Mouse (Mus musculus) limb, embryonic 15.5 days (tissue): ENCODE measurements around the gene Ccdc142. TPM values are rescaled to one million over a fixed set of nuclear protein-coding genes. Genes with fewer than 3 reads are reported as not detected.
A peak's percentile ranks its signal among the peaks of the same experiment; 100 is the strongest.

Source experiments
- ATAC-seq: fragments of 200-750 bp; cut with Nextera tagmentation; 2 replicates; pipeline ENCODE4 v1.8.0; 2017; ENCODE audit warnings: low read depth, moderate TSS enrichment; ENCODE audit not compliant: insufficient number of reproducible peaks, low FRiP score, low TSS enrichment
- H3K27ac ChIP-seq: fragments of 300-500 bp; sonication (generic); 2 replicates; pipeline ENCODE4 v1.5.1; 2015; ENCODE audit warnings: moderate library complexity, mild to moderate bottlenecking, inconsistent platforms
- H3K27me3 ChIP-seq: fragments of 300-500 bp; sonication (generic); 2 replicates; pipeline ENCODE4 v1.6.1; 2015; ENCODE audit warnings: inconsistent platforms
- H3K36me3 ChIP-seq: fragments of 300-500 bp; sonication (generic); 2 replicates; pipeline ENCODE4 v1.6.1; 2015; ENCODE audit warnings: inconsistent platforms
- H3K4me1 ChIP-seq: fragments of 300-500 bp; sonication (generic); 2 replicates; pipeline ENCODE4 v1.6.1; 2015; ENCODE audit warnings: inconsistent platforms
- H3K4me2 ChIP-seq: fragments of 300-500 bp; sonication (generic); 2 replicates; pipeline ENCODE4 v1.6.1; 2015; ENCODE audit warnings: mild to moderate bottlenecking, inconsistent platforms
- H3K4me3 ChIP-seq: fragments of 300-500 bp; sonication (generic); 2 replicates; pipeline ENCODE4 v1.5.1; 2015; ENCODE audit warnings: mild to moderate bottlenecking, inconsistent platforms
- H3K9ac ChIP-seq: fragments of 300-500 bp; sonication (generic); 2 replicates; pipeline ENCODE4 v1.6.1; 2015; ENCODE audit warnings: inconsistent platforms
- H3K9me3 ChIP-seq: fragments of 300-500 bp; sonication (generic); 2 replicates; pipeline ENCODE4 v1.6.1; 2016; ENCODE audit warnings: inconsistent platforms
- WGBS: fragments of 180-500 bp; shearing (Covaris S2); methylation state at CpG from one replicate; pipeline ENCODE4 v1.1.7; 2015; 5-methylcytosine and 5-hydroxymethylcytosine counted together
- polyA plus RNA-seq: library from polyadenylated mRNA; unstranded; fragments of >200 nt; fragmentation: Nextera tagmentation; extraction: Ambion mirVana; gene quantifications from 2 replicates; pipeline ENCODE4 v1.2.1, GENCODE M21; 2015

Ccdc142 gene
- polyA plus RNA-seq, 1 experiment from 2014 or later = 2.0 TPM

GRCm38 (mm10) chr6:83111510-83112136, 10.2 kb downstream of the Ccdc142 start:
- Histone ChIP-seq H3K4me1 (peaks cover 35% of the 10 kb centered on the region), H3K4me3 (no peak overlapping the region), H3K27me3 (no peaks in the 10 kb centered on the region), H3K36me3 (peaks cover 10% of the 10 kb centered on the region; the same call in 1 of the 2 replicates), H3K9ac (no peak overlapping the region), H3K9me3 (no peaks in the 10 kb centered on the region), H3K4me2 (no peak overlapping the region), H3K27ac (no peak overlapping the region)
- 91% methylated on average over 4 of the region's 4 CpGs for WGBS
- no peak for ATAC-seq

GRCm38 (mm10) chr6:83115011-83115671, 13.7 kb downstream of the Ccdc142 start, which contains the start of gene Mogs:
Mogs (plus strand) TSS chr6:83115496.
- no peaks in the 10 kb centered on the region for H3K27me3 ChIP-seq
- peak within 1 kb of the TSS; percentile 96 for H3K4me3 ChIP-seq
- peaks cover 37% of the 10 kb centered on the region for H3K4me1 ChIP-seq
- no peaks in the 10 kb centered on the region for H3K9me3 ChIP-seq
- H3K9ac ChIP-seq = peak within 1 kb of the TSS; percentile 91
- H3K4me2 ChIP-seq = peak within 1 kb of the TSS; percentile 70
- peak; percentile 86 for ATAC-seq
- peaks cover 37% of the 10 kb centered on the region for H3K36me3 ChIP-seq
- H3K27ac ChIP-seq = peak within 1 kb of the TSS; percentile 89
- WGBS = 1% methylated on average over 58 of the region's 58 CpGs

- H3K4me3 ChIP-seq = peak overlapping the region; percentile 96
- 1% methylated on average over 47 of the region's 48 CpGs for WGBS
- no peaks in the 10 kb centered on the region for H3K27me3 ChIP-seq
- H3K4me2 ChIP-seq = peak overlapping the region; percentile 70
- peak; percentile 70 for ATAC-seq
- H3K9me3 ChIP-seq = no peaks in the 10 kb centered on the region
- peak overlapping the region; percentile 89 for H3K27ac ChIP-seq
- H3K4me1 ChIP-seq = peaks cover 42% of the 10 kb centered on the region
- peak overlapping the region; percentile 91 for H3K9ac ChIP-seq
- H3K36me3 ChIP-seq = peaks cover 36% of the 10 kb centered on the region
Observed at GRCm38 (mm10) chr6:83115682-83116372, 14.4 kb downstream of the Ccdc142 start.

DNA sequence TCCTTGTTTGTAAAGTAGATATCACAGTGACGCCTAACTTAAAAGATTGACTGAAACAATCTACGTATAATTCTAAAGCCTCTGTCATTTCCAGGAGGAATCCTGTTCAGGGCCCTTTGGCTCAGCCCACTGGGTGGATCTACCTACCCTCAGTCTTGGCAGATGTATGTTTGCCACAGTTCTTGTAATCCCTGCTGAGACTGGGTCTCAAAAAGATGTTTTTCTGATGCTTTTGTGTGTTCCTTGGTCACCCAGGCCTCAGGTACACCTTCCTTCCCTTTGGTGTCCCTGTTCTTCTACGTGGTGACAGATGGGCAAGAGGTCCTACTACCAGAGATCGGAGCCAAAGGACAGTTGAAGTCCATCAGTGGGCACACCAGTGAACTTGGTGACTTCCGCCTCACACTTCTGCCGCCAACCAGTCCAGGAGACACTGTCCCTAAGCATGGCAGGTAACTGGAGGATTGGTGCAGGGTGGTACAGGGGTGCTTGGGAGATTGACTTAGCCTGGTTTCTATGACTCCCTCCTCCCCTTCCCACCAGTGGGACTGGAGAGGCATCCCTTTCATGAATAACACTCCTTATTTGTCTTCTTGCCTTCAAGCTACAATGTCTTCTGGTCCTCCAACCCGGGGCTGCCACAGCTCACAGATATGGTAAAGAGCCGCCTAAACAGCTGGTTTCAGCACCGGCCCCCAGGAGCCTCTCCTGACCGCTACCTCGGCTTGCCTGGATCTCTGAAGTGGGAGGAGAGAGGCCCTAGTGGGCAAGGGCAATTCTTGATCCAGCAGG, 15.2 kb downstream of the Ccdc142 start:
- peaks cover 43% of the 10 kb centered on the region for H3K4me1 ChIP-seq
- H3K27ac ChIP-seq = 0 out of 2 replicates have a peak overlapping the region, but pooled peaks have one; percentile 89
- H3K4me3 ChIP-seq = peak overlapping the region; percentile 96
- peak overlapping the region; percentile 70 for H3K4me2 ChIP-seq
- no peak for ATAC-seq
- H3K9ac ChIP-seq = peak overlapping the region; percentile 91
- WGBS = 74% methylated on average over 11 of the region's 11 CpGs
- no peaks in the 10 kb centered on the region for H3K27me3 ChIP-seq
- H3K9me3 ChIP-seq = no peaks in the 10 kb centered on the region
- peaks cover 30% of the 10 kb centered on the region for H3K36me3 ChIP-seq

DNA sequence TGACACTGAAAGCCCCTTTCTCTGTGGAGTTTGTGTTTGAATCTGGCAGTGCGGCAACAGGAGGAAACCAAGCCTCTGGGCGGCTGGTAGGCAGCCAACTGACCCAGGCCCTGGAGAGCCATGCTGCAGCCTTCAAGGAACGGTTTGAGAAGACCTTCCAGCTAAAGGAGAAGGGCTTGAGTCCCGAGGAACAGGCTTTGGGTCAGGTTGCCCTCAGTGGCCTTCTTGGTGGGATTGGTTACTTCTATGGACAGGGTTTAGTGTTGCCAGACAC, 15.7 kb downstream of the Ccdc142 start:
- 79% methylated on average over 4 of the region's 4 CpGs for WGBS
- Histone ChIP-seq H3K4me1 (peaks cover 48% of the 10 kb centered on the region), H3K36me3 (peaks cover 30% of the 10 kb centered on the region), H3K4me3 (peak overlapping the region; percentile 96; the same call in 1 of the 2 replicates), H3K9ac (no peak overlapping the region), H3K27ac (no peak overlapping the region), H3K27me3 (no peaks in the 10 kb centered on the region), H3K4me2 (peak overlapping the region; percentile 70; the same call in 1 of the 2 replicates), H3K9me3 (no peaks in the 10 kb centered on the region)
- ATAC-seq = no peak

GRCm38 (mm10) chr6:83117616-83118015, 16.2 kb downstream of the Ccdc142 start:
- no peak overlapping the region for H3K9ac ChIP-seq
- peaks cover 53% of the 10 kb centered on the region for H3K4me1 ChIP-seq

DNA sequence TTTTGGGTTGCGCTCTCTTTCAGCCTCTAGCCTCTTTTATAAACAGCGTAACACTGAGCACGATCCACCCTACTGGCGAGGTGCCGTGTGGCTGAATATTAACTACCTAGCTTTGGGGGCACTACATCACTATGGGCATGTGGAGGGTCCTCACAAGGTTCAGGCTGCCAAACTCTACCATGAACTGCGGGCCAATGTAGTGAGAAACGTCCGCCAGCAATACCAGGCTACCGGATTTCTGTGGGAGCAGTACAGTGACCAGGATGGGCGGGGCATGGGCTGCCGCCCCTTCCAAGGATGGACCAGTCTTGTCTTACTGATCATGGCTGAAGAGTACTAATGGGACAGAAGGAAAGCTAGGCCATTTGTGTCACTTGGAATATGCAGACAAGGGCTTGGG, 17.0 kb downstream of the Ccdc142 start:
- H3K4me1 ChIP-seq = peaks cover 59% of the 10 kb centered on the region

More at GRCm38 (mm10) chr6:83117616-83118015, 16.2 kb downstream of the Ccdc142 start:
- H3K4me3 ChIP-seq = no peak overlapping the region
- no peaks in the 10 kb centered on the region for H3K9me3 ChIP-seq
- no peaks in the 10 kb centered on the region for H3K27me3 ChIP-seq
- H3K27ac ChIP-seq = no peak overlapping the region
- ATAC-seq = no peak
- H3K36me3 ChIP-seq = peaks cover 30% of the 10 kb centered on the region
- H3K4me2 ChIP-seq = no peak overlapping the region
- WGBS = 86% methylated on average over 13 of the region's 13 CpGs

GRCm38 (mm10) chr6:83118825-83119733, 17.7 kb downstream of the Ccdc142 start:
- 81% methylated on average over 14 of the region's 14 CpGs for WGBS
- Histone ChIP-seq H3K9me3 (no peaks in the 10 kb centered on the region), H3K27ac (no peak overlapping the region), H3K9ac (no peak overlapping the region), H3K4me1 (peaks cover 65% of the 10 kb centered on the region), H3K4me2 (no peak overlapping the region), H3K36me3 (peaks cover 30% of the 10 kb centered on the region), H3K4me3 (no peak overlapping the region), H3K27me3 (no peaks in the 10 kb centered on the region)
- ATAC-seq = no peak

More for the DNA sequence above, 17.0 kb downstream of the Ccdc142 start:
- 85% methylated on average over 11 of the region's 11 CpGs for WGBS
- Histone ChIP-seq H3K9me3 (no peaks in the 10 kb centered on the region), H3K36me3 (peaks cover 30% of the 10 kb centered on the region), H3K4me2 (no peak overlapping the region), H3K9ac (no peak overlapping the region), H3K27me3 (no peaks in the 10 kb centered on the region), H3K4me3 (no peak overlapping the region), H3K27ac (no peak overlapping the region)
- no peak for ATAC-seq

- ATAC-seq = no peak
- Histone ChIP-seq H3K27me3 (no peaks in the 10 kb centered on the region), H3K9me3 (no peaks in the 10 kb centered on the region), H3K4me2 (no peak overlapping the region), H3K36me3 (peaks cover 30% of the 10 kb centered on the region), H3K9ac (no peak overlapping the region), H3K4me3 (peak overlapping the region; percentile 79; the same call in 1 of the 2 replicates), H3K27ac (no peak overlapping the region), H3K4me1 (peaks cover 67% of the 10 kb centered on the region)
- WGBS = 73% methylated on average over 7 of the region's 7 CpGs
Observed at GRCm38 (mm10) chr6:83119734-83120051, 18.3 kb downstream of the Ccdc142 start.

GRCm38 (mm10) chr6:83120930-83121862, 19.8 kb downstream of the Ccdc142 start, which contains the start of gene Wbp1:
Wbp1 (minus strand) TSS chr6:83121559.
- peak; percentile 96 for ATAC-seq
- WGBS = under 1% methylated on average over 38 of the region's 38 CpGs
- Histone ChIP-seq H3K27ac (peak within 1 kb of the TSS; percentile 98), H3K36me3 (peaks cover 30% of the 10 kb centered on the region), H3K27me3 (no peaks in the 10 kb centered on the region), H3K4me3 (peak within 1 kb of the TSS; percentile 79), H3K9ac (peak within 1 kb of the TSS; percentile 83), H3K4me2 (peak within 1 kb of the TSS; percentile 92), H3K9me3 (no peaks in the 10 kb centered on the region), H3K4me1 (peaks cover 66% of the 10 kb centered on the region)
